Mouse (Mus musculus) MEL (cell line): ENCODE data around the gene Gm47289. TPM values are rescaled to one million over a fixed set of nuclear protein-coding genes. Genes with fewer than 3 reads are reported as not detected.

ENCODE experiments used
- DNase-seq: peaks from one replicate; pipeline ENCODE4 v3.0.0; 2011; ENCODE audit warnings: low read depth, low spot score
- H3K27ac ChIP-seq: 2 replicates; pipeline ENCODE4 v1.5.1; 2012; ENCODE audit warnings: low read depth, mild to moderate bottlenecking, control low read depth, low read length, moderate library complexity; ENCODE audit not compliant: control insufficient read depth
- H3K27me3 ChIP-seq, 2 experiments: fragments of 150-350 bp in 1 of 2; sonication (generic) in 1 of 2; 2 replicates each; pipeline ENCODE4 v1.6.1; 2012; ENCODE audit warnings: low read length in 2 of 2, mild to moderate bottlenecking in 2 of 2, improper control_type of control experiment in 1 of 2, moderate library complexity in 1 of 2; ENCODE audit not compliant: insufficient read depth in 2 of 2, control insufficient read depth in 1 of 2
- H3K36me3 ChIP-seq, 2 experiments: 2 replicates each; pipeline ENCODE4 v1.6.1; 2012 to 2014; ENCODE audit warnings: low read length in 2 of 2, improper control_type of control experiment in 1 of 2, inconsistent platforms in 1 of 2, mild to moderate bottlenecking in 1 of 2; ENCODE audit not compliant: insufficient read depth in 2 of 2, control insufficient read depth in 1 of 2
- H3K4me1 ChIP-seq, 2 experiments: fragments of 150-350 bp in 1 of 2; sonication (generic) in 1 of 2; 2 replicates each; pipeline ENCODE4 v1.6.1; 2012; ENCODE audit warnings: low read length in 2 of 2, improper control_type of control experiment in 1 of 2, mild to moderate bottlenecking in 1 of 2; ENCODE audit not compliant: insufficient read depth in 2 of 2, control insufficient read depth in 1 of 2
- H3K4me3 ChIP-seq, 2 experiments: fragments of 150-350 bp in 1 of 2; sonication (generic) in 1 of 2; 2 replicates each; pipeline ENCODE4 v1.5.1; 2012; ENCODE audit warnings: low read depth in 2 of 2, low read length in 2 of 2, mild to moderate bottlenecking in 2 of 2, moderate library complexity in 2 of 2, control low read depth in 1 of 2, improper control_type of control experiment in 1 of 2; ENCODE audit not compliant: control insufficient read depth in 1 of 2, insufficient read depth in 1 of 2
- H3K79me2 ChIP-seq: 2 replicates; pipeline ENCODE4 v1.6.1; 2012; ENCODE audit warnings: mild to moderate bottlenecking, low read length, moderate library complexity; ENCODE audit not compliant: control insufficient read depth, poor library complexity, insufficient read depth
- H3K9ac ChIP-seq: 2 replicates; pipeline ENCODE4 v1.6.1; 2012; ENCODE audit warnings: low read depth, mild to moderate bottlenecking, control low read depth, low read length, moderate library complexity; ENCODE audit not compliant: control insufficient read depth, poor library complexity, severe bottlenecking
- H3K9me3 ChIP-seq: fragments of 150-350 bp; sonication (generic); replicated peaks from 2 replicates; pipeline ENCODE4 v1.6.1; 2012; ENCODE audit warnings: mild to moderate bottlenecking, low read length, improper control_type of control experiment, moderate library complexity; ENCODE audit not compliant: insufficient read depth
- BHLHE40 ChIP-seq: IDR thresholded peaks from 2 replicates; pipeline ENCODE4 v1.6.1; 2012; ENCODE audit warnings: low read depth, mild to moderate bottlenecking, inconsistent platforms, low read length, improper control_type of control experiment, borderline replicate concordance
- CHD1 ChIP-seq: IDR thresholded peaks from 2 replicates; pipeline ENCODE4 v1.6.1; 2012; ENCODE audit warnings: low read depth, mild to moderate bottlenecking, inconsistent platforms, low read length, improper control_type of control experiment
- CTCF ChIP-seq, 3 experiments: IDR thresholded peaks in 2 of 3; conservative IDR thresholded peaks in 1 of 3; 2 replicates each; pipeline ENCODE4 v1.5.1; 2011 to 2012; ENCODE audit warnings: low read length in 3 of 3, low read depth in 2 of 3, mild to moderate bottlenecking in 2 of 3, improper control_type of control experiment in 1 of 3, inconsistent platforms in 1 of 3, mixed read lengths in 1 of 3, moderate library complexity in 1 of 3; ENCODE audit not compliant: control insufficient read depth in 1 of 3, insufficient read depth in 1 of 3, poor library complexity in 1 of 3, severe bottlenecking in 1 of 3
- E2F4 ChIP-seq: IDR thresholded peaks from 2 replicates; pipeline ENCODE4 v1.6.1; 2011; ENCODE audit warnings: low read depth, low read length, improper control_type of control experiment, borderline replicate concordance
- ELF1 ChIP-seq: IDR thresholded peaks from 2 replicates; pipeline ENCODE4 v1.6.1; 2014; ENCODE audit warnings: low read depth, mild to moderate bottlenecking, inconsistent platforms, low read length, improper control_type of control experiment, moderate library complexity
- EP300 ChIP-seq, 2 experiments: IDR thresholded peaks; 2 replicates each; pipeline ENCODE4 v1.6.1; 2011; ENCODE audit warnings: improper control_type of control experiment in 2 of 2, low read length in 2 of 2, low read depth in 1 of 2, mild to moderate bottlenecking in 1 of 2
- ETS1 ChIP-seq: IDR thresholded peaks from 2 replicates; pipeline ENCODE4 v1.6.1; 2012; ENCODE audit warnings: low read depth, mild to moderate bottlenecking, inconsistent platforms, low read length, improper control_type of control experiment, moderate library complexity
- GABPA ChIP-seq: IDR thresholded peaks from 2 replicates; pipeline ENCODE4 v1.6.1; 2012; ENCODE audit warnings: low read depth, mild to moderate bottlenecking, inconsistent platforms, low read length, improper control_type of control experiment, moderate library complexity
- GATA1 ChIP-seq: IDR thresholded peaks from 2 replicates; pipeline ENCODE4 v1.6.1; 2011; ENCODE audit warnings: low read depth, low read length, improper control_type of control experiment
- HCFC1 ChIP-seq: IDR thresholded peaks from 2 replicates; pipeline ENCODE4 v1.6.1; 2012; ENCODE audit warnings: low read depth, mild to moderate bottlenecking, inconsistent platforms, low read length, improper control_type of control experiment, moderate library complexity
- JUND ChIP-seq: IDR thresholded peaks from 2 replicates; pipeline ENCODE4 v1.6.1; 2011; ENCODE audit warnings: low read depth, mild to moderate bottlenecking, improper control_type of control experiment, low read length
- MAFK ChIP-seq: IDR thresholded peaks from 2 replicates; pipeline ENCODE4 v1.6.1; 2011; ENCODE audit warnings: low read depth, mild to moderate bottlenecking, low read length, improper control_type of control experiment, borderline replicate concordance
- MAX ChIP-seq: IDR thresholded peaks from 2 replicates; pipeline ENCODE4 v1.6.1; 2011; ENCODE audit warnings: low read length, improper control_type of control experiment
- MAZ ChIP-seq: IDR thresholded peaks from 2 replicates; pipeline ENCODE4 v1.6.1; 2012; ENCODE audit warnings: low read depth, mild to moderate bottlenecking, inconsistent platforms, low read length, improper control_type of control experiment
- MEF2A ChIP-seq: IDR thresholded peaks from 2 replicates; pipeline ENCODE4 v1.6.1; 2014; ENCODE audit warnings: low read depth, mild to moderate bottlenecking, inconsistent platforms, low read length, improper control_type of control experiment; ENCODE audit not compliant: poor library complexity, insufficient replicate concordance, severe bottlenecking; ENCODE audit errors: extremely low read depth
- MYC ChIP-seq: IDR thresholded peaks from 2 replicates; pipeline ENCODE4 v1.6.1; 2011; ENCODE audit warnings: low read depth, mild to moderate bottlenecking, low read length, improper control_type of control experiment, moderate library complexity
- POLR2A ChIP-seq, 2 experiments: IDR thresholded peaks; 2 replicates each; pipeline ENCODE4 v1.6.1; 2011 to 2012; ENCODE audit warnings: low read length in 2 of 2, mild to moderate bottlenecking in 2 of 2, control low read depth in 1 of 2, improper control_type of control experiment in 1 of 2, low read depth in 1 of 2, moderate library complexity in 1 of 2; ENCODE audit not compliant: control insufficient read depth in 1 of 2, insufficient read depth in 1 of 2, poor library complexity in 1 of 2
- POLR2AphosphoS5 ChIP-seq: IDR thresholded peaks from 2 replicates; pipeline ENCODE4 v1.6.1; 2012; ENCODE audit warnings: low read depth, borderline replicate concordance, mild to moderate bottlenecking, inconsistent platforms, low read length, moderate library complexity, mixed read lengths
- SIN3A ChIP-seq: IDR thresholded peaks from 2 replicates; pipeline ENCODE4 v1.6.1; 2012; ENCODE audit warnings: low read length, improper control_type of control experiment, inconsistent platforms
- SMC3 ChIP-seq: IDR thresholded peaks from 2 replicates; pipeline ENCODE4 v1.6.1; 2011; ENCODE audit warnings: low read depth, low read length, improper control_type of control experiment
- TAL1 ChIP-seq: IDR thresholded peaks from 2 replicates; pipeline ENCODE4 v1.6.1; 2012; ENCODE audit warnings: mild to moderate bottlenecking, inconsistent platforms, low read length, moderate library complexity, mixed read lengths
- TBP ChIP-seq: IDR thresholded peaks from 2 replicates; pipeline ENCODE4 v1.8.0; 2011; ENCODE audit warnings: low read depth, low read length, improper control_type of control experiment
- TCF12 ChIP-seq: IDR thresholded peaks from 2 replicates; pipeline ENCODE4 v1.6.1; 2014; ENCODE audit warnings: low read depth, mild to moderate bottlenecking, inconsistent platforms, low read length, improper control_type of control experiment, moderate library complexity
- UBTF ChIP-seq: IDR thresholded peaks from 2 replicates; pipeline ENCODE4 v1.6.1; 2012; ENCODE audit warnings: low read depth, mild to moderate bottlenecking, inconsistent platforms, low read length, improper control_type of control experiment, moderate library complexity, borderline replicate concordance; ENCODE audit not compliant: insufficient read depth
- ZC3H11A ChIP-seq: IDR thresholded peaks from 2 replicates; pipeline ENCODE4 v1.6.1; 2012; ENCODE audit warnings: low read depth, mild to moderate bottlenecking, inconsistent platforms, low read length, improper control_type of control experiment
- ZKSCAN1 ChIP-seq: IDR thresholded peaks from 2 replicates; pipeline ENCODE4 v1.6.1; 2012; ENCODE audit warnings: low read depth, mild to moderate bottlenecking, inconsistent platforms, low read length, improper control_type of control experiment, moderate library complexity
- ZMIZ1 ChIP-seq: IDR thresholded peaks from 2 replicates; pipeline ENCODE4 v1.6.1; 2012; ENCODE audit warnings: low read depth, mild to moderate bottlenecking, inconsistent platforms, low read length, improper control_type of control experiment, moderate library complexity
- polyA plus RNA-seq, 2 experiments: library from polyadenylated mRNA; stranded (reverse) in 1 of 2; unstranded in 1 of 2; fragments of >175 nt in 1 of 2; fragments of >200 nt in 1 of 2; gene quantifications; 2 replicates each; pipeline versions ENCODE4 v1.2.1 to v1.2.4; 2012; ENCODE audit warnings: low replicate concordance in 2 of 2, low read depth in 1 of 2; ENCODE audit not compliant: insufficient read length in 2 of 2, insufficient read depth in 1 of 2, missing spikeins in 1 of 2
- total RNA-seq: library from RNA; depleted of rRNA; stranded (reverse); fragments of 300-350 nt; gene quantifications from 2 replicates; pipeline ENCODE4 v1.2.3, GENCODE M21; 2012

Gm47289 gene
- total and polyA plus RNA-seq, 3 experiments: not detected

DNA sequence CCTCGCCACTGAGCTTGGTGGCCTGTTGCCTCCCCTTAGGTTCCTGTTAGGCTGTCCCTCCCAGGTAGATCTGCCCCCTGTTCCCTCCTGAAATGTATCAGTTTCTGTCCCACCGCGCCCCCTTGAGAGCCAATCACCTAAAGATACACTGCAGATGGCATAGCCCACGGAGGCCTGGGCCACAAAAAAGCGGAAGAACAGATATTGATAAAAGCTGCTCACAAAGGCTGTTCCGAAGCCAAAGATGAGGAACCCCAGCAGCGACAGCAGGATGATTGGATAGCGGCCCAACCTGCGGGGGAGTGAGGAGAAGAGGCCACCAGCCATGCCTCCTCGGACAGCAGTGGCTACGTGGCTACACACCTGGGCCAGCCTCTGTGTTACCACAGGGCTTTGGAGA lies 20.3 kb downstream of the Gm47289 start:
- H3K79me2 ChIP-seq: no peaks in the 10 kb centered on the region
- TF ChIP-seq MAFK (no peak), HCFC1 (no peak), CHD1 (no peak), SMC3 (peak; percentile 31; the same call in 1 of the 2 replicates), TCF12 (peak; percentile 43; the same call in 1 of the 2 replicates), GATA1 (peak; percentile 64), ELF1 (0 out of 2 replicates have a peak, but pooled peaks have one; percentile 15), TBP (0 out of 2 replicates have a peak, but pooled peaks have one; percentile 39), ZC3H11A (no peak), CTCF (IDR thresholded peaks at IDR 0.05 in 2 of 3, conservative IDR thresholded peaks at IDR 0.05 in 1 of 3; ENCODE audit: control insufficient read depth in 1 of 3, insufficient read depth in 1 of 3, low read depth in 2 of 3, low read length in 3 of 3, poor library complexity in 1 of 3, severe bottlenecking in 1 of 3) (no peak; a peak in 1 of 6 replicates), MYC (no peak), MAX (no peak), ZKSCAN1 (no peak), SIN3A (peak; percentile 30; the same call in 1 of the 2 replicates), E2F4 (no peak), POLR2A (IDR thresholded peaks at IDR 0.05; ENCODE audit: control insufficient read depth in 1 of 2, insufficient read depth in 1 of 2, low read depth in 1 of 2, low read length in 2 of 2, poor library complexity in 1 of 2) (no peak), TAL1 (no peak), UBTF (no peak), GABPA (no peak), ETS1 (no peak), ZMIZ1 (no peak), EP300 (IDR thresholded peaks at IDR 0.05; ENCODE audit: low read depth in 1 of 2, low read length in 2 of 2) (peak; percentile 47 to 54), MEF2A (no peak), POLR2AphosphoS5 (no peak), BHLHE40 (no peak), JUND (no peak), MAZ (peak; percentile 38; the same call in 1 of the 2 replicates)
- no peaks in the 10 kb centered on the region for H3K9me3 ChIP-seq
- 0 out of 4 replicates have a peak, but pooled peaks cover 0 to 1% of the 10 kb centered on the region in 2 experiments for H3K27me3 ChIP-seq
- DNase-seq: peak; percentile 86
- no peak overlapping the region for H3K4me3 ChIP-seq
- no peaks in the 10 kb centered on the region for H3K36me3 ChIP-seq
- peaks cover 0 to 11% of the 10 kb centered on the region in 2 experiments; a peak in 2 of 4 replicates for H3K4me1 ChIP-seq
- no peak overlapping the region for H3K27ac ChIP-seq
- no peak overlapping the region for H3K9ac ChIP-seq
